Mouse (Mus musculus): ENCODE measurements around the gene Trpt1.
"Not testable (repeated sequence)": the region's sequence is repeated elsewhere in the genome, so short reads cannot be mapped to it uniquely, and the experiment has no call there.

- TF ChIP-seq POLR2A (IDR thresholded peaks at IDR 0.05; ENCODE audit: low read depth, low read length); CTCF (IDR thresholded peaks at IDR 0.05; ENCODE audit: borderline replicate concordance, insufficient read depth, low read length): not testable (repeated sequence)
These were observed 4.8 kb upstream of the Trpt1 start for GRCm38 (mm10) chr19:6991166-6991565.

Measured in embryonic fibroblast, embryonic 13.5 days (primary cell).